17 mouse cellular contexts compared by ENCODE assay signal in the genomic region with DNA sequence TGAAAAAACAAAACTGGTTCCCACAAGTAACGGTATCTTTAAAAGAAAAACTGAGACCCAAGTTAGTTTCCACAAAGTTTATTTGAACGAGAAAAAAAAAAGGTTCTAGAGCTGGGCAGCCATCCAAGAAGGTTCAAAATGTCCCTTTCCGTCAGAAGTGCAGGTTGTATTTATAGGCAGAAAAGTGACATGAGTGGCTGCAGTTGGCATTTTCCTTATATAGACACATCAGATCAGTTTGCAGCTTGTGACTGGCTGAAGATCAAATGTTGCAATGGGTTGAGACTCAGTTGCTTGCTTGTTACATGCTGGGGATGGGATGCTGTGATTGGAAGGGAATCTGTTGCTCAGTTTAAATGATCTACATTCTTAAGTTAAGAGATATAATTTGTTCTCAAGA.
DNase-seq lines count a peak whose midpoint lies in the region; ATAC-seq and TF ChIP-seq lines count a peak whose summit lies in the region.
"Had no signal": no experiment of that assay in that cellular context is flagged by ENCODE, and none has a peak within 500 bp of the region (broad histone marks: within the 10 kb centered on the region; RNA-seq: fewer than 3 reads in every experiment).

No protein-coding gene starts in this region.

- TF ChIP-seq POLR2A in heart, adult 2 months (IDR thresholded peaks at IDR 0.05; ENCODE audit: insufficient read depth, low read depth, low read length), result no peak

- no peak for ATAC-seq in heart, embryonic 15.5 days (replicated peaks; ENCODE audit: insufficient number of reproducible peaks, insufficient read depth, low FRiP score, low read depth)
- ATAC-seq in lung, embryonic 16.5 days (ENCODE audit: low read depth), result peak; percentile 71; the same call in 1 of the 2 replicates
- ATAC-seq: forebrain, embryonic 16.5 days; hindbrain, embryonic 16.5 days; intestine, embryonic 16.5 days; midbrain, embryonic 13.5 days had no signal

- H3K9me3 ChIP-seq in heart, embryonic 15.5 days (replicated peaks), result no peaks in the 10 kb centered on the region
- no peaks in the 10 kb centered on the region for H3K9me3 ChIP-seq in lung, embryonic 16.5 days (ENCODE audit: control insufficient read depth, low read length)
- H3K9me3 ChIP-seq: embryonic facial prominence, embryonic 12.5 days; limb, embryonic 15.5 days; midbrain, embryonic 13.5 days; neural tube, embryonic 13.5 days had no signal

- no peaks in the 10 kb centered on the region for H3K27me3 ChIP-seq in heart, embryonic 15.5 days
- H3K27me3 ChIP-seq in heart, adult 2 months (ENCODE audit: control insufficient read depth, insufficient read depth, low read length), result no peaks in the 10 kb centered on the region
- H3K27me3 ChIP-seq in lung, embryonic 16.5 days (ENCODE audit: control insufficient read depth, insufficient read depth, low read depth, low read length), result no peaks in the 10 kb centered on the region
- H3K27me3 ChIP-seq: embryonic facial prominence, embryonic 12.5 days; limb, embryonic 15.5 days; midbrain, embryonic 13.5 days; neural tube, embryonic 13.5 days had no signal

- H3K4me1 ChIP-seq in heart, embryonic 15.5 days (replicated peaks), result peaks cover 4% of the 10 kb centered on the region; the same call in 1 of the 2 replicates
- no peaks in the 10 kb centered on the region for H3K4me1 ChIP-seq in heart, adult 2 months (ENCODE audit: control insufficient read depth, insufficient read depth, low read length)
- no peaks in the 10 kb centered on the region; the same call in none of the 2 replicates for H3K4me1 ChIP-seq in lung, embryonic 16.5 days (replicated peaks; ENCODE audit: control insufficient read depth, insufficient read depth, low read length)
- H3K4me1 ChIP-seq: embryonic facial prominence, embryonic 12.5 days; limb, embryonic 15.5 days; midbrain, embryonic 13.5 days; neural tube, embryonic 13.5 days had no signal

- WGBS in heart, embryonic 15.5 days, result 20% methylated on average over 3 of the region's 3 CpGs
- 11% methylated on average over 3 of the region's 3 CpGs for WGBS in heart, adult 2 months
- 8% methylated on average over 3 of the region's 3 CpGs for WGBS in lung, embryonic 16.5 days

- H3K27ac ChIP-seq in heart, embryonic 15.5 days, result peak overlapping the region; percentile 11; the same call in 1 of the 2 replicates
- H3K27ac ChIP-seq in heart, adult 2 months, result no peak overlapping the region
- H3K27ac ChIP-seq in lung, embryonic 16.5 days (ENCODE audit: low read length), result peak overlapping the region; percentile 61; the same call in 1 of the 2 replicates
- H3K27ac ChIP-seq: limb, embryonic 15.5 days; midbrain, embryonic 13.5 days; neural tube, embryonic 13.5 days had no signal

- H3K36me3 ChIP-seq in heart, embryonic 15.5 days, result no peaks in the 10 kb centered on the region
- H3K36me3 ChIP-seq in heart, adult 2 months (ENCODE audit: control insufficient read depth, insufficient read depth, low read length), result no peaks in the 10 kb centered on the region
- H3K36me3 ChIP-seq in lung, embryonic 16.5 days (ENCODE audit: control insufficient read depth, insufficient read depth, low read length), result no peaks in the 10 kb centered on the region
- H3K36me3 ChIP-seq: embryonic facial prominence, embryonic 12.5 days; limb, embryonic 15.5 days; midbrain, embryonic 13.5 days; neural tube, embryonic 13.5 days had no signal

- DNase-seq in heart, adult 2 months, result no peak
- DNase-seq in kidney, postnatal 14 days, result peak; percentile 20
- no peak for DNase-seq in kidney, adult 18-20 months
- peak; percentile 28 for DNase-seq in brain, adult 2 months (ENCODE audit: low read depth, low spot score)
- DNase-seq in layer of hippocampus, adult 8-10 months (ENCODE audit: low spot score in 2 of 2), result no peak
- DNase-seq: cerebellum, adult 9-10 months; right cerebral cortex, adult 18-20 months; thymus, postnatal 25 days had no signal

- peaks cover 2% of the 10 kb centered on the region for H3K79me2 ChIP-seq in heart, adult 2 months (replicated peaks; ENCODE audit: control insufficient read depth, insufficient read depth, low read length)

- TF ChIP-seq CTCF in heart, adult 2 months (IDR thresholded peaks at IDR 0.05), result no peak

- intact Hi-C loops in heart, adult 2 months (cut with DNase I), result loop anchor here (10.0 kb wide), 1 partner anchor 406 kb away; no protein-coding TSS in a partner anchor

- no peak overlapping the region for H3K9ac ChIP-seq in heart, embryonic 15.5 days
- H3K9ac ChIP-seq in heart, adult 2 months (ENCODE audit: low read depth, low read length), result no peak overlapping the region
- no peak overlapping the region for H3K9ac ChIP-seq in lung, embryonic 16.5 days (ENCODE audit: low read length)
- H3K9ac ChIP-seq: embryonic facial prominence, embryonic 12.5 days; limb, embryonic 15.5 days; midbrain, embryonic 13.5 days; neural tube, embryonic 13.5 days had no signal

- TF ChIP-seq EP300 in heart, adult 2 months (IDR thresholded peaks at IDR 0.05; ENCODE audit: insufficient read depth, low read depth, low read length), result no peak

- H3K4me3 ChIP-seq in heart, embryonic 15.5 days, result no peak overlapping the region
- H3K4me3 ChIP-seq in heart, adult 2 months, result no peak overlapping the region
- no peak overlapping the region for H3K4me3 ChIP-seq in lung, embryonic 16.5 days (ENCODE audit: low read length)
- H3K4me3 ChIP-seq: embryonic facial prominence, embryonic 12.5 days; limb, embryonic 15.5 days; midbrain, embryonic 13.5 days; neural tube, embryonic 13.5 days had no signal

- H3K4me2 ChIP-seq in heart, embryonic 15.5 days, result no peak overlapping the region
- H3K4me2 ChIP-seq in lung, embryonic 16.5 days (ENCODE audit: low read depth, low read length), result no peak overlapping the region
- H3K4me2 ChIP-seq: embryonic facial prominence, embryonic 12.5 days; limb, embryonic 15.5 days; midbrain, embryonic 13.5 days; neural tube, embryonic 13.5 days had no signal

Comparison
In these comparisons a context has a peak if more than half of its experiments do, and no peak if none do; other contexts are left out.
1. DNase-seq: peak in kidney, postnatal 14 days (single experiment) and brain, adult 2 months (single experiment); none in heart, adult 2 months (0 of 2), kidney, adult 18-20 months (single experiment) and layer of hippocampus, adult 8-10 months (0 of 2).